Mouse (Mus musculus) heart, adult 10 weeks (tissue): ENCODE data around the gene A1bg. TPM values are rescaled to one million over a fixed set of nuclear protein-coding genes. Genes with fewer than 3 reads are reported as not detected.

Experiments
- polyA plus RNA-seq: library from polyadenylated mRNA; stranded (reverse); fragments of 350-450 nt; fragmentation: Illumina TruSeq; extraction: RNeasy Lipid Tissue Mini Kit (QIAGEN cat#74804); gene quantifications from one replicate; pipeline ENCODE4 v1.2.3, GENCODE M21; 2014; ENCODE audit warnings: low read depth, low replicate concordance

A1bg gene
- polyA plus RNA-seq: not detected

DNA sequence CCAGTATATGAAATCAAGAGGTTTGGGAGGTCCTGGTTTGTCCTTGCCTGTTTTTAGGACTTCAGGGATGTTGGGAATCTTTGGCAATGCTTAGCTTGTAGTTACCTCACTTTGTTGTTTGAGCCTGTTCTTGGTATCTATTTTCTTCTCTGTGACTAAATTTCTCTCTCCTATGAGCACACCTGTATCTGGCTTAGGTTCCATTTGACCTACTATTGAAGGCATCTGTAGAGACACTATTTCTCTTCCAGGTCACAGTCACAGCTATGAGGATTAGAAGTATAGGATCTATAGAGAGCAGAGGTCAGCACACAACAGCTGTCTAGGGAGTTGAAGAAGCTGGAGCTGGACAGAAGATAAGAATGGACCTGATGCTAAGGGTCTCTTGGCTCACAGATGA lies at the start of gene A1bg:
Gene A1bg, minus strand, starts transcription at position 101 of the 400 bp plus-strand sequence.

GRCm38 (mm10) chr15:60853231-60853999 lies 69.4 kb downstream of the A1bg start, which contains the start of gene Fam84b:
Gene Fam84b, minus strand, starts transcription at chr15:60853778.

Other genes with a start within 250 kb of the A1bg start
- gene Fam84b, start 69.2 kb downstream of the A1bg start, polyA plus RNA-seq: 7.6 TPM